Comparison of ENCODE assay signal across 12 mouse cellular contexts in genomic region chr5:114575010-114575409, GRCm38 (mm10). TPM values are rescaled to one million over a fixed set of nuclear protein-coding genes. Genes with fewer than 3 reads are reported as not detected.
A peak's percentile ranks its signal among the peaks of the same experiment; 100 is the strongest.
DNase-seq lines count a peak whose midpoint lies in the region; ATAC-seq lines count a peak whose summit lies in the region.
"Had no signal": no experiment of that assay in that cellular context is flagged by ENCODE, and none has a peak within 500 bp of the region (broad histone marks: within the 10 kb centered on the region; RNA-seq: fewer than 3 reads in every experiment).

No protein-coding gene starts in this region.

- peaks cover 32% of the 10 kb centered on the region for H3K27me3 ChIP-seq in heart, embryonic 14.5 days (ENCODE audit: control insufficient read depth, insufficient read depth, low read length)
- H3K27me3 ChIP-seq in forebrain, embryonic 15.5 days = peaks cover 45% of the 10 kb centered on the region
- H3K27me3 ChIP-seq in intestine, embryonic 15.5 days (replicated peaks) = no peaks in the 10 kb centered on the region; the same call in 1 of the 2 replicates
- no peaks in the 10 kb centered on the region for H3K27me3 ChIP-seq in neural tube, embryonic 13.5 days

- 0 out of 2 replicates have a peak overlapping the region, but pooled peaks have one; percentile 8 for H3K9ac ChIP-seq in heart, embryonic 14.5 days (ENCODE audit: low read length)
- H3K9ac ChIP-seq in forebrain, embryonic 15.5 days (replicated peaks) = no peak overlapping the region; the same call in 1 of the 2 replicates
- H3K9ac ChIP-seq in intestine, embryonic 15.5 days = no peak overlapping the region
- H3K9ac ChIP-seq in neural tube, embryonic 13.5 days = peak overlapping the region; percentile 61
- H3K9ac ChIP-seq: embryonic facial prominence, embryonic 12.5 days had no signal

- 33% methylated on average over 11 of the region's 11 CpGs for WGBS in heart, embryonic 14.5 days
- 13% methylated on average over 11 of the region's 11 CpGs for WGBS in forebrain, embryonic 15.5 days
- 31% methylated on average over 11 of the region's 11 CpGs for WGBS in intestine, embryonic 15.5 days
- 15% methylated on average over 11 of the region's 11 CpGs for WGBS in neural tube, embryonic 13.5 days

- ATAC-seq in heart, embryonic 14.5 days (ENCODE audit: insufficient number of reproducible peaks, insufficient read depth, low FRiP score, low read depth) = no peak
- no peak for ATAC-seq in forebrain, embryonic 15.5 days (replicated peaks)
- no peak for ATAC-seq in intestine, embryonic 15.5 days
- no peak for ATAC-seq in neural tube, embryonic 13.5 days (ENCODE audit: low read depth)

- no peak for DNase-seq in heart, adult 18-20 months
- DNase-seq in thymus, postnatal 10 days (ENCODE audit: low spot score in 2 of 2) = no peak
- DNase-seq in lung, postnatal 25 days (ENCODE audit: low spot score) = no peak
- DNase-seq in cerebellum, postnatal 25 days = no peak
- DNase-seq: cerebellum, adult 8-10 months; kidney, adult 8-10 months had no signal

- H3K36me3 ChIP-seq in heart, embryonic 14.5 days (ENCODE audit: control insufficient read depth, insufficient read depth, low read length) = no peaks in the 10 kb centered on the region
- no peaks in the 10 kb centered on the region for H3K36me3 ChIP-seq in forebrain, embryonic 15.5 days
- H3K36me3 ChIP-seq in intestine, embryonic 15.5 days = no peaks in the 10 kb centered on the region
- H3K36me3 ChIP-seq in neural tube, embryonic 13.5 days = no peaks in the 10 kb centered on the region
- H3K36me3 ChIP-seq: embryonic facial prominence, embryonic 12.5 days had no signal

- H3K4me3 ChIP-seq in heart, embryonic 14.5 days (ENCODE audit: control insufficient read depth in 1 of 2, insufficient read depth in 1 of 2, low read depth in 1 of 2, low read length in 2 of 2) = no peak overlapping the region
- peak overlapping the region; percentile 4 for H3K4me3 ChIP-seq in forebrain, embryonic 15.5 days
- H3K4me3 ChIP-seq in intestine, embryonic 15.5 days (replicated peaks) = no peak overlapping the region
- peak overlapping the region; percentile 13 for H3K4me3 ChIP-seq in neural tube, embryonic 13.5 days
- H3K4me3 ChIP-seq: embryonic facial prominence, embryonic 12.5 days had no signal

- H3K4me1 ChIP-seq in heart, embryonic 14.5 days (ENCODE audit: control insufficient read depth in 2 of 2, insufficient read depth in 2 of 2, low read length in 2 of 2) = peaks cover 11 to 31% of the 10 kb centered on the region in 2 experiments
- peaks cover 96% of the 10 kb centered on the region for H3K4me1 ChIP-seq in forebrain, embryonic 15.5 days
- peaks cover 56% of the 10 kb centered on the region for H3K4me1 ChIP-seq in intestine, embryonic 15.5 days (replicated peaks)
- H3K4me1 ChIP-seq in neural tube, embryonic 13.5 days (replicated peaks) = peaks cover 98% of the 10 kb centered on the region

- H3K27ac ChIP-seq in heart, embryonic 14.5 days (replicated peaks in 1 of 2; ENCODE audit: control insufficient read depth in 1 of 2, insufficient read depth in 1 of 2, low read depth in 2 of 2, low read length in 2 of 2) = no peak overlapping the region
- H3K27ac ChIP-seq in forebrain, embryonic 15.5 days (replicated peaks) = 0 out of 2 replicates have a peak overlapping the region, but pooled peaks have one; percentile 20
- no peak overlapping the region for H3K27ac ChIP-seq in intestine, embryonic 15.5 days
- H3K27ac ChIP-seq in neural tube, embryonic 13.5 days (replicated peaks) = peak overlapping the region; percentile 74
- H3K27ac ChIP-seq: embryonic facial prominence, embryonic 12.5 days; stomach, postnatal 0 days had no signal

- peak overlapping the region; percentile 25; the same call in 1 of the 2 replicates for H3K4me2 ChIP-seq in heart, embryonic 14.5 days (ENCODE audit: low read length)
- H3K4me2 ChIP-seq in forebrain, embryonic 15.5 days (replicated peaks) = peak overlapping the region; percentile 23
- peak overlapping the region; percentile 29 for H3K4me2 ChIP-seq in intestine, embryonic 15.5 days (replicated peaks)
- H3K4me2 ChIP-seq in neural tube, embryonic 13.5 days = peak overlapping the region; percentile 72
- H3K4me2 ChIP-seq: embryonic facial prominence, embryonic 12.5 days had no signal

- no peaks in the 10 kb centered on the region for H3K9me3 ChIP-seq in heart, embryonic 14.5 days (ENCODE audit: control insufficient read depth, low read length)
- no peaks in the 10 kb centered on the region for H3K9me3 ChIP-seq in forebrain, embryonic 15.5 days
- no peaks in the 10 kb centered on the region for H3K9me3 ChIP-seq in intestine, embryonic 15.5 days
- H3K9me3 ChIP-seq in neural tube, embryonic 13.5 days = no peaks in the 10 kb centered on the region
- H3K9me3 ChIP-seq: embryonic facial prominence, embryonic 12.5 days had no signal

RNA-seq across cellular contexts. Expression of gene Fam222a, which starts 7.2 kb away (rescaled TPM):
- polyA plus RNA-seq in heart, embryonic 14.5 days (2014; fragmentation: Nextera tagmentation; extraction: Ambion mirVana) = 0.65 and 0.96 TPM in 2 replicates
- 1 to 10 TPM; 2.6 to 3.3 TPM for total RNA-seq in heart, adult 18-20 months (2021)
- 5.2 and 5.6 TPM in 2 replicates for polyA plus RNA-seq in forebrain, embryonic 15.5 days (2015; fragmentation: Nextera tagmentation; extraction: Ambion mirVana)
- polyA plus RNA-seq in intestine, embryonic 15.5 days (2015; fragmentation: Nextera tagmentation; extraction: Ambion mirVana) = 5.1 and 6.2 TPM in 2 replicates
- polyA plus RNA-seq in neural tube, embryonic 13.5 days (2015; fragmentation: Nextera tagmentation; extraction: Ambion mirVana) = 6.1 and 6.8 TPM in 2 replicates

Comparison
In these comparisons a context has a peak if more than half of its experiments do, and no peak if none do; other contexts are left out.
1. H3K27ac ChIP-seq: peak in forebrain, embryonic 15.5 days (single experiment) and neural tube, embryonic 13.5 days (single experiment); none in heart, embryonic 14.5 days (0 of 2) and intestine, embryonic 15.5 days (single experiment).
2. H3K4me3 ChIP-seq: peak in forebrain, embryonic 15.5 days (single experiment) and neural tube, embryonic 13.5 days (single experiment); none in heart, embryonic 14.5 days (0 of 2) and intestine, embryonic 15.5 days (single experiment).
3. H3K9ac ChIP-seq: peak in heart, embryonic 14.5 days (single experiment) and neural tube, embryonic 13.5 days (single experiment); none in forebrain, embryonic 15.5 days (single experiment) and intestine, embryonic 15.5 days (single experiment).
4. Peak in every context shown above with its lines, with median percentiles within 50 percentile points of each other: H3K4me2 ChIP-seq.